Mouse (Mus musculus) right cerebral cortex, adult 2 months (tissue): ENCODE measurements around the gene Best1.
"Not testable (repeated sequence)": the region's sequence is repeated elsewhere in the genome, so short reads cannot be mapped to it uniquely, and the experiment has no call there.

Experiments
- DNase-seq, 2 experiments: peaks; one replicate each; pipeline ENCODE4 v3.0.0; 2021 to 2022; ENCODE audit warnings: low spot score in 2 of 2

Gene Best1

GRCm38 (mm10) chr19:9992011-9992958 is 9.1 kb downstream of the Best1 start:
- DNase-seq, result no peak

GRCm38 (mm10) chr19:9991304-9991703 is 10.1 kb downstream of the Best1 start:
- DNase-seq, result peak; percentile 84

DNA sequence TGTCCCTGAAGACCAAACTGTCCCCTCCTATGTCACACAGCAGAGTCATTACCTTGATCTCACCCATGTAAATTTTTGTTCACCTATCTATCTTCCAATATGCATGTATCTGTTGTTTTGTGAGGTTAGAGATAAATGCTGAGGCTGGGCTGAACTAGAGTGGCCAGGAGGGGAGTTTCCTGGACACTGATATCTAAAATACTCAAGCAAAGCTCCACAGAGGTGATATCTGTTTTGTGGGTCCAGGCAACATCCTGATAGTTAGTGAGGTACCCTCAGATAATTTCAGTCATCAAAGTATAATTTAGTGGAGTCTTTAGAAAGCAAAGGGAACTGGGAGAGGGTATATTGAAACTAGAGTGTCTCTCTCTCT is 11.6 kb downstream of the Best1 start:
- DNase-seq, result no peak

GRCm38 (mm10) chr19:9989171-9989883 is 12.1 kb downstream of the Best1 start:
- no peak for DNase-seq

GRCm38 (mm10) chr19:9987593-9987992 is 13.8 kb downstream of the Best1 start:
- no peak for DNase-seq

DNA sequence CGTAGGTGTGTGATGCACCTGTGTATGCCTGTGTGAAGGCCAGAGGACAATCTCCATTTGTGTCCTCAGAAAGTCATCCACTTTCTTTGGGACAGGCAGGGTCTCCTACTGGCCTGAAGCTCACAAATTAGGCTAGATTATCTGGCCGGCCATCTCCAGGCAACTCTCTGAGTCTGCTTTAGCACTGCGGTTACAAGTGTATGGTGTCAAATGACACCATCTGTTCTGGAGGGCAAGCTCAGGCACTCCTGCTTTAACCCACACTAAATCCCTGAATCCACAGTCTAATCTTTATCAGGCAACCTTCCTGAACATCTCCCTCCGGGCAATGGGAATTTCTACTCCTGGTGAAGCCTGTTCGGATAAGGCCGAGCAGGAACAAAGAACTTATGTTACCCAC is 14.2 kb downstream of the Best1 start:
- no peak for DNase-seq

DNA sequence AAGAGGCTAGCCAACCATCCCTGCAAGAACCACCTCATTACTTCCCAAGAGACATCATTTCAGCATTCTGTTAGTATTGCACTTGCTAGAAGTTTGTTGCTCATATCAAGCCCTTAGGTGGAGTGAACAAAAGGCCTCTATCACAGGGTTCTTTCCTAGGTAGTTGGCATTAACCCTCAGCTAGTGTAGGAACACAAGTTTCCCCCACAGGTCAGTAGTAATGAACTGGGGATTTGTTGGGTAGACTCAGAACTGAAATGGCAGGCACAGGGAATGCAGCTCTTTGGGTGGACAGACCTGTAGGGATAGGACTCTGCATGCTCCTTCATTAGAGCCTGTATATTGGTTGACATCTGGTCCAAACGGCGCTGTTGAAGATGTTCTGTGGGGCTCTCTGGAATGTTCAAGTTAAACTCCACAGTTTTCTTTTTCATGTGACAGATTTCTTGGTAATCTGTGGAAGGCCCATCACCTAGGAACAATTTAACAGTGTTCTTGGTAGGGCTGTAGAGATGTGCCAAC is 15.5 kb downstream of the Best1 start:
- no peak for DNase-seq

GRCm38 (mm10) chr19:9985190-9985899 is 16.1 kb downstream of the Best1 start:
- DNase-seq, result no peak

DNA sequence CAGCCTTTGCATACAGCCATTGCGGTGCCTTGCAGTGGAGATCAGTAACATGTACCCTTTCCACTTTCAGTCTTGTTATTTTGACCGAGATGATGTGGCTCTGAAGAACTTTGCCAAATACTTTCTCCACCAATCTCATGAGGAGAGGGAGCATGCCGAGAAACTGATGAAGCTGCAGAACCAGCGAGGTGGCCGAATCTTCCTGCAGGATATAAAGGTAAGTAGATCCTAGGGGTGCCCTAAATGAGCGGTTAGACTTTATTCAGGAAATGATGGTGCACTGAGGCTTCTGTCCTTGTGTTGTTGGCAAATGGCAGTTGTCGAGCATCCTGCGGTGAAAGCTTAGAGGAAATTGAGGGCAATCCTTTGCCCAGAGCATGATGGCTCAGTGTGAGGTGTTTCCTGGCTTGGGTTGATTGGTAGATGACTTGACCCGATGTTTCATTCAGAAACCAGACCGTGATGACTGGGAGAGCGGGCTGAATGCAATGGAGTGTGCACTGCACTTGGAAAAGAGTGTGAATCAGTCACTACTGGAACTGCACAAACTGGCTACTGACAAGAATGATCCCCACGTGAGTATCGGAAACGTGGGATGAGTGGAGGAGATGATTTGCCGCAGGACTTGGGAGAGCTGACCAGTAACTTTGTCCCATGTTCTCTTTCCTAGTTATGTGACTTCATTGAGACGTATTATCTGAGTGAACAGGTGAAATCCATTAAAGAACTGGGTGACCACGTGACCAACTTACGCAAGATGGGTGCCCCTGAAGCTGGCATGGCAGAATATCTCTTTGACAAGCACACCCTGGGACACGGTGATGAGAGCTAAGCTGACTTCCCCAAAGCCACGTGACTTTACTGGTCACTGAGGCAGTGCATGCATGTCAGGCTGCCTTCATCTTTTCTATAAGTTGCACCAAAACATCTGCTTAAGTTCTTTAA is 17.1 kb downstream of the Best1 start:
- no peak for DNase-seq

- DNase-seq, result peak; percentile 51 to 70
These were observed 18.4 kb downstream of the Best1 start for GRCm38 (mm10) chr19:9982852-9983542.

- DNase-seq, result peak; percentile 95 to 96
These were observed 19.1 kb downstream of the Best1 start for GRCm38 (mm10) chr19:9982151-9982851.

DNA sequence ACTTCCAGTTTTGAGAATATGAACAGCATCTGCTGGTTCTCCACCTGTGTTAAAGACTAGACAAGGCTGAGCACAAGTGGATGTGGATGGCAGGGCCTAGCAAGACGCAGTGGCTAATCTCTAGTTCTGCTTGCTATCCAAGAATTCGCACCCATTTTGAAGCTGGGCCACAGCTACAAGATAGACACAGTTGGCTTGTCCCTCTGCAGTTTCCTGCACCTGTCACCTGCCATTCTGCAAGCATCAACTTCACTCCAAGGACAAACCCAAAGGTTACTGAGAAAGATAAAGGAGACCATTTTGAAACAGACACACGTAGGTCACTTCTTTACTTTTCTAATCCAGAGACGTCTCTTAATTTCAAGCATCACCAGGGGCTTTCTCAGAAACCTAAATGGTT is 19.8 kb downstream of the Best1 start:
- no peak for DNase-seq

GRCm38 (mm10) chr19:9980258-9980657 is 21.2 kb downstream of the Best1 start, which contains the start of gene Fth1:
Fth1 (plus strand) TSS chr19:9980598.
- no peak for DNase-seq

DNA sequence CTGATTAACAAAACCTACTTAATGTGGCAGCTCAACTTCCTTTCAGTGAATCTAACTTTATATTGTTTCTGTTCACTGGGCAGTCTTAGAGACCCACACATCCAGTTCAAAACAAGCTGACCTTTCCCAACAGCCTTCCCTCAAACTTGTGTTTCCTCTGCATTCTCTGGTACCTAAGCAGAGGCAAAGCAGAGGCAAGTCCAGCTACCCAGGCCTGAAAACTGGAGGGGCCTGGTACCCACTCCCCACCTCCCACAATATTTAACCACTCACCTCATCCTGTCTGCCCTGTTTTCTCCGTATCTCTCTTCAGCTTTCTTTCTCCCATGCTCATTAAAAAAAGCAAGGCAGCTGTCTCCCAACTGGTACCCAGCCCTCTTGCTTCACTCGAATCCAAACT is 22.3 kb downstream of the Best1 start:
- DNase-seq, result no peak

GRCm38 (mm10) chr19:9978431-9978951 is 22.9 kb downstream of the Best1 start:
- peak in 1 of 2 experiments; percentile 56 for DNase-seq

DNA sequence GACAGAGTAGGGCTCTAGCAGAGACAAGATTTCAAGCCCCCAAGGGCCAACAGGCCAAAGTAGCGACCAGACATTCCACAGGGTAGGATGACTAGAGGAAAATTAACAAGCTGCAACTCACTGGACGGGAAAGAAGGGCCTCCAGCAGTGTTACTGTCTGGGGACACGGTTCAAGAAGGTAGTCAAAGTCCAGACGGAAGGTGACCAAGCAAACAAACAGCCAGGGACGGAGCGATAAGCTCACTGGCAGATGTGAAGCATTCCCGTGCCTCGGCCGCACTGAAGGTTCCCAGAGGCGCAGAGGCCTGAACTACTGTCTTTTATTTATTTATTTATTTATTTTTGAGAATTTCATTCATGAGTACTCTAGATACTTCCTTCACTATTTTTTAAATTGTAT is 24.3 kb downstream of the Best1 start:
- DNase-seq, result no peak

- not testable (repeated sequence) for DNase-seq
These were observed 26.6 kb downstream of the Best1 start for GRCm38 (mm10) chr19:9974853-9975252.

DNA sequence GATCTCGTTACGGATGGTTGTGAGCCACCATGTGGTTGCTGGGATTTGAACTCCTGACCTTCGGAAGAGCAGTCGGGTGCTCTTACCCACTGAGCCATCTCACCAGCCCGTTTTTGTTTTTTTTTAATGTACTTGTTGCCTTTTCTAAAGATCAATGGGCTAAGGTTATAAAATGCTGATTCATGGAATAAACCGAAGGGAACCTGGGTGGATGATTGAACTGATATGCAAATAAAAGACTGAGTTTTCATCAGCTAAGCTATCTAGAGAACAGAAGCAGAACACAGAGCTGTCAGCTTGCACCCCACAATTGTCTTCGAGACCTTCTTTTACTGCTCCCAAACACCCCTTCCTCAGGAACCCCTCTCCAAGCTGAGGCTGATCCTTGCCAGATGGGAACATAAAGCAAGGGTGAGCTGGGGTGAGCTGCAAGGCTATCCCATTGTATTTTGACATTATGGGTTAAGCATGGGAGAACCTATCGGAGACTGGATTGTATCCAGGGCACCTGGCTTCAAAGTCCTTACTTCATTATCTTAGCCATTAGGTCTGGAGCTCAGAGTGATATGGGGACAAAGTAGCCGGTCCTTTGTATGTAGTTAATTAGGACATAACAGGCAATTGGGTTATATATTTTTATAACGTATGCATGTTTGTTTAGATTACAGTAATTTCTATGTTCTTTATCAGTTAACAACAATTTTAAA is 33.2 kb downstream of the Best1 start:
- no peak for DNase-seq
